Mouse (Mus musculus) heart, adult 2 months (tissue): ENCODE measurements around the gene 4931429L15Rik.

ENCODE experiments used
- CTCF ChIP-seq: fragments of 200-600 bp; IDR thresholded peaks from 2 replicates; pipeline ENCODE4 v1.8.1; 2022; ENCODE audit warnings: antibody characterized with exemption, mild to moderate bottlenecking, moderate library complexity
- EP300 ChIP-seq: fragments of 200-500 bp; IDR thresholded peaks from 2 replicates; pipeline ENCODE4 v1.6.1; 2011; ENCODE audit warnings: low read depth, low read length, control low read depth; ENCODE audit not compliant: insufficient read depth
- POLR2A ChIP-seq: fragments of 200-500 bp; IDR thresholded peaks from 2 replicates; pipeline ENCODE4 v1.6.1; 2011; ENCODE audit warnings: mild to moderate bottlenecking, low read depth, low read length, control low read depth; ENCODE audit not compliant: insufficient read depth

- peak; percentile 97 for TF ChIP-seq CTCF
- no peak for TF ChIP-seq POLR2A
- 0 out of 2 replicates have a peak, but pooled peaks have one; percentile 43 for TF ChIP-seq EP300
Observed at GRCm38 (mm10) chr9:46302142-46302541, 17.6 kb downstream of the 4931429L15Rik start.
